Mouse (Mus musculus) testis, adult 2 months (tissue): ENCODE measurements around the gene Il20rb. TPM values are rescaled to one million over a fixed set of nuclear protein-coding genes. Genes with fewer than 3 reads are reported as not detected.

Source experiments
- H3K27ac ChIP-seq: fragments of 200-500 bp; 2 replicates; pipeline ENCODE4 v1.5.1; 2012; ENCODE audit warnings: low read depth, low read length; ENCODE audit not compliant: control insufficient read depth, insufficient read depth
- H3K27me3 ChIP-seq: fragments of 200-500 bp; 2 replicates; pipeline ENCODE4 v1.6.1; 2012; ENCODE audit warnings: mild to moderate bottlenecking, low read length, moderate library complexity; ENCODE audit not compliant: control insufficient read depth, insufficient read depth
- H3K36me3 ChIP-seq: fragments of 200-500 bp; 2 replicates; pipeline ENCODE4 v1.6.1; 2012; ENCODE audit warnings: mild to moderate bottlenecking, low read length; ENCODE audit not compliant: control insufficient read depth, insufficient read depth
- H3K4me1 ChIP-seq: fragments of 200-500 bp; 2 replicates; pipeline ENCODE4 v1.6.1; 2012; ENCODE audit warnings: low read length; ENCODE audit not compliant: control insufficient read depth, insufficient read depth
- H3K4me3 ChIP-seq: fragments of 200-500 bp; 2 replicates; pipeline ENCODE4 v1.5.1; 2012; ENCODE audit warnings: low read depth, mild to moderate bottlenecking, low read length, moderate library complexity, mixed read lengths; ENCODE audit not compliant: control insufficient read depth
- CTCF ChIP-seq: fragments of 200-500 bp; IDR thresholded peaks from 2 replicates; pipeline ENCODE4 v1.5.1; 2012; ENCODE audit warnings: low read depth, mild to moderate bottlenecking, inconsistent platforms, low read length, moderate library complexity; ENCODE audit not compliant: control insufficient read depth, insufficient read depth, insufficient replicate concordance
- POLR2A ChIP-seq: fragments of 200-500 bp; IDR thresholded peaks from 2 replicates; pipeline ENCODE4 v1.6.1; 2012; ENCODE audit warnings: low read depth, mild to moderate bottlenecking, inconsistent platforms, low read length, moderate library complexity; ENCODE audit not compliant: control insufficient read depth
- polyA plus RNA-seq: library from polyadenylated mRNA; depleted of rRNA; stranded (reverse); fragments of >200 nt; gene quantifications from 2 replicates; pipeline ENCODE4 v1.2.3, GENCODE M21; 2012; rRNA removed

Il20rb gene
- polyA plus RNA-seq, 1 experiment, result 2.1 TPM

GRCm38 (mm10) chr9:100430911-100431310 lies 55.7 kb downstream of the Il20rb start:
- H3K27me3 ChIP-seq, result no peaks in the 10 kb centered on the region
- no peaks in the 10 kb centered on the region for H3K4me1 ChIP-seq
- H3K36me3 ChIP-seq, result no peaks in the 10 kb centered on the region
- H3K4me3 ChIP-seq, result no peak overlapping the region
- TF ChIP-seq POLR2A, result no peak
- H3K27ac ChIP-seq, result no peak overlapping the region

DNA sequence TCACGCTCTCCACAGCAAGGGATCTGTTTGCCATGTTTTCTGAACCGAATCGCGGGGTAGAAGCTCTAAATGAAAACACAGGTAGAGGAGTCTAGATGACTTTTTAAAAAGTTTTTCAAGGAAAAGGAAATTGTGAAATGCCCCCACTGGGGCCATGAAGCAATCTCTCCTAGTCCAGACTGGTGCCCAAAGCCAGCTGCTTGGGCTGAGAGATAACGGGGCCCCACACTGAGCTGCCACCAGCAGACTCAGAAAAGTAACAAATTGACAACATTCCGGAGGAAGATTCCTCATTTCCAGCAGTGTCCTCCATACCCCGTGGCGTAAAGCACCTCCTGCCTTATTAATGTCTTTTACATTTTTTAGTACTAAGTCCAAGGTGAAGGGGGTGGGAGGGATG lies 66.9 kb downstream of the Il20rb start:
- TF ChIP-seq CTCF, result no peak
- H3K4me1 ChIP-seq, result peaks cover 10% of the 10 kb centered on the region
- no peak overlapping the region for H3K4me3 ChIP-seq
- no peaks in the 10 kb centered on the region for H3K27me3 ChIP-seq
- H3K36me3 ChIP-seq, result no peaks in the 10 kb centered on the region
- H3K27ac ChIP-seq, result no peak overlapping the region

GRCm38 (mm10) chr9:100419103-100419502 lies 67.5 kb downstream of the Il20rb start:
- Histone ChIP-seq H3K36me3 (no peaks in the 10 kb centered on the region), H3K27me3 (no peaks in the 10 kb centered on the region), H3K4me1 (peaks cover 10% of the 10 kb centered on the region), H3K4me3 (no peak overlapping the region), H3K27ac (no peak overlapping the region)
- no peak for TF ChIP-seq POLR2A
- TF ChIP-seq CTCF, result no peak

GRCm38 (mm10) chr9:100416756-100417155 lies 69.8 kb downstream of the Il20rb start:
- Histone ChIP-seq H3K27ac (no peak overlapping the region), H3K36me3 (no peaks in the 10 kb centered on the region)

GRCm38 (mm10) chr9:100416299-100416698 lies 70.3 kb downstream of the Il20rb start:
- H3K4me3 ChIP-seq, result no peak overlapping the region
- peaks cover 10% of the 10 kb centered on the region for H3K4me1 ChIP-seq
- H3K27me3 ChIP-seq, result no peaks in the 10 kb centered on the region
- no peak for TF ChIP-seq CTCF
- no peak for TF ChIP-seq POLR2A
- H3K27ac ChIP-seq, result no peak overlapping the region
- H3K36me3 ChIP-seq, result no peaks in the 10 kb centered on the region

More at GRCm38 (mm10) chr9:100416756-100417155, 69.8 kb downstream of the Il20rb start:
- Histone ChIP-seq H3K4me1 (peaks cover 10% of the 10 kb centered on the region), H3K4me3 (no peak overlapping the region), H3K27me3 (no peaks in the 10 kb centered on the region)
- TF ChIP-seq POLR2A (no peak), CTCF (no peak)

DNA sequence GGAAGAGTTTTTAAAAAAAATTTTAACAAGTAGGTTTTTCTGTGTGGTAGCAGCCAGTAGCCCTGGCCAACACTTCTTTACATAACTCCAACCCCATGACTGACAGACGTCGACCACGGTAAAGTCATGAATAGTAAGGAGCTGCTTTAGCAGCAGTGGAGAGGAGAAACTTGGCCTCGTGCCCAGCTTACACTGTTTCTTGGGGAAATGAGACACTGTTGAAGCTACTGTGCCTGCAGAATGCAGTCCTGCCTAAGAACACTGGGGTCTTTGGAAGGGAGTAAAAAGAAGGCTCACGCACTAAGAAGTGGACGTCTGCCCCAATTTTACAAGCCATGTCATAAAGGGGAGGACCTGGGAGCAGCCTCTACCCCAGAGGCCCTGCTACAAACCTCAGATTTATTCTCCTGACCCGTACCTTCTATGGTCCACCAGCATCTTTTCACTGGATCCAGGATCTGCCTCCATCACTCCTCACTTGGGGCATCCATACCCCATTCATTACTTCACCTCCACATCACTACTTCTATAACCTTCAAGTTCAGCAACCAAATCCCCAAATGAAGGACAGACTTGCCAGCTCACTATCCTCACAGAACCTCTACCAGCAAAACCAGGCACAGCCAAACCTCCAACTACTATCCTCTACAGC lies 71.1 kb downstream of the Il20rb start:
- Histone ChIP-seq H3K4me1 (peaks cover 10% of the 10 kb centered on the region), H3K4me3 (no peak overlapping the region), H3K36me3 (no peaks in the 10 kb centered on the region), H3K27me3 (no peaks in the 10 kb centered on the region), H3K27ac (no peak overlapping the region)
- TF ChIP-seq CTCF (no peak), POLR2A (no peak)

Other genes starting within 250 kb of the Il20rb start
- gene Nck1, start 59.3 kb upstream of the Il20rb start, polyA plus RNA-seq, result 8.3 and 17.1 TPM in 2 replicates
- 0.99 and 1.1 TPM in 2 replicates for gene Slc35g2, start 84.3 kb upstream of the Il20rb start, polyA plus RNA-seq
- 5.3 and 7.0 TPM in 2 replicates for gene Stag1, start 111.0 kb upstream of the Il20rb start, polyA plus RNA-seq